Mouse (Mus musculus): ENCODE data around the gene Serinc1. TPM values are rescaled to one million over a fixed set of nuclear protein-coding genes. Genes with fewer than 3 reads are reported as not detected.
"Not testable (repeated sequence)": the region's sequence is repeated elsewhere in the genome, so short reads cannot be mapped to it uniquely, and the experiment has no call there.

Gene Serinc1
- 142 and 176 TPM in 2 replicates for polyA plus RNA-seq (2016; fragmentation: Nextera tagmentation; extraction: Ambion mirVana)

DNA sequence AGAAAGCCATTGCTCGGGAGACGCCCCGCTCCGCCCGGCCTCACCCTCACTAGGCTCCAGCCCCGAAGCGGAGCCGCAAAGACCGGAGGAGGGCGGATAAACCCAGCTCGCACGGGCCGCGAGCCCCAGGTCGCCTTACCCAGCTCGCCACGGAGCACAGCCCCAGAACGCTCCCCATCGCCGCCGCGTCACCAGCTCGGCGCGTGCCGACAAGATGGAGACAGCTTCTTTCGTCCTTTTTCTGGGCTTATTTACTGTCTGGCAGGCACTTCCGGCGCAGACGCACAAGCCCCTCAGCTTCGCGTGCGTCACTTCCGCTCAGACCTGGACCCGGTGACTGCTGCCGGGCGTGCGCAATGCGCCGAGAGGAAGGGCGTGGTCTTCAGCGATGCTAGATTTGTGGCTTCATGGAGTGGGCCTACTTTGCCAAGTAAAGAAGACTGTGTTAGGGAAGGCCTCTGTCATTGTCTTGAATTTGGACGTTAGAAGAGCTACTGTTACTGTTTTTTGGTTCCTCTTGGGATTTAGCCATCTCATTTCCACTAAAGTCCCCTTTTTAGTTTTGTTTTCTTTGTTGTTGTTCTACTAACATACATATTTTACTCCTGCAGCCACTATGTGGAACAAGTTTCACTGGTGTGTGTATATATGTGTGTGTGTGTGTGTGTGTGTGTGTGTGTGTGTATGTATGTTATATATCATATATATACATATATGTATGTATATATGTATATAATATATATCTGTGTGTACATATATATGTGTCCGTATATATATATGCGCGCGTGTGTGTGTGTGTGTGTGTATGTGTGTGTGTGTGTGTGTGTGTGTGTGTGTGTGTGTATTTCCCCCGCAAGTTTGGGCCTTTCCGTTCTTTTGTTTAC, at the start of gene Serinc1:
Serinc1 (minus strand) TSS at position 313 of the 884 bp plus-strand sequence.
- H3K27ac ChIP-seq (replicated peaks), result peak within 1 kb of the TSS; percentile 96
- H3K4me1 ChIP-seq, result peaks cover 26% of the 10 kb centered on the region
- WGBS, result 12% methylated on average over 49 of the region's 49 CpGs
- H3K36me3 ChIP-seq, result peaks cover 6% of the 10 kb centered on the region
- H3K4me3 ChIP-seq, result peak within 1 kb of the TSS; percentile 94
- no peaks in the 10 kb centered on the region for H3K27me3 ChIP-seq (ENCODE audit: low read depth, poor library complexity, severe bottlenecking)
- DNase-seq (ENCODE audit: low spot score), result peak; percentile 96
- no peaks in the 10 kb centered on the region for H3K9me3 ChIP-seq (replicated peaks)

DNA sequence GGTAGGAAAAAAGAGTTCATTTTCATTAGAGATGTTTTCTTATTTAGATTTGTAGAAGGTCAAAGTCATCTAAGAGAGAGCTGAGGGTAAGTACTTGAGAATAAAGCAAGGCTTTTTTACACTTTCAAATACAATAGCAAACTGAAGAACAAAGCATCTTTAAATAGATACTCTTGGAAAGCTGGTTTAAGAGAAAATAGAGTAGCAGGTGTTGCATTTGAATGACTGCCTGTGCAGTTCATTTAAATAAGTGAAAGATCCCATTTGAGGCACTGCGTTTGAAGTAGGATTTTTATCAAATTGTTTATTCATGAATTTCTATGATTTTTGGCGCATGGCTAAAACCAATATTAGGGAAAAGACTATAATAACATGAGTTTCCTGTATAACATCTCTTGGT, 44.4 kb upstream of the Serinc1 start:
- no peak overlapping the region for H3K27ac ChIP-seq (replicated peaks)
- H3K9me3 ChIP-seq (replicated peaks), result no peaks in the 10 kb centered on the region
- no peaks in the 10 kb centered on the region for H3K36me3 ChIP-seq
- WGBS, result 64% methylated on average over 2 of the region's 2 CpGs
- peaks cover 31% of the 10 kb centered on the region for H3K4me1 ChIP-seq
- no peak for DNase-seq (ENCODE audit: low spot score)
- H3K4me3 ChIP-seq, result no peak overlapping the region
- no peaks in the 10 kb centered on the region for H3K27me3 ChIP-seq (ENCODE audit: low read depth, poor library complexity, severe bottlenecking)

DNA sequence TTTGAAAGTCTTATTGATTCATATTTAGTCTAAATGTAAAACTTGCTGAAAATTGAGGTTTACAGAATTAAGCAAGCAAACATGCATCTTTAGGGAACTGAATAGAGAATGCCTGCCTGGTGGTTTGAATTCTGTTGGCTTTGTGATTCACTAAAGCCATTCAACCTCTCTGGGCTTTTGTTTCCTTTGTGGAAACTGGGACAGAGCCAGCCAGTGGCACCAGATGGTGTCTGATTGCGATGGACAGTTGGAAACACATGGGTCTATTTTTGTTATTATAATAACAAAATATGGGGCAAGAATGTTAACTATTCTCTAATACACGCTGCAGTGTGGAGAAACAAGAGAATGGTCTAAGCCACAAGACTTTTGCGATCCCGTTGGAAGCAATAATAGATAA, 39.8 kb upstream of the Serinc1 start:
- DNase-seq (ENCODE audit: low spot score), result no peak
- WGBS, result 39% methylated on average over 4 of the region's 4 CpGs

DNA sequence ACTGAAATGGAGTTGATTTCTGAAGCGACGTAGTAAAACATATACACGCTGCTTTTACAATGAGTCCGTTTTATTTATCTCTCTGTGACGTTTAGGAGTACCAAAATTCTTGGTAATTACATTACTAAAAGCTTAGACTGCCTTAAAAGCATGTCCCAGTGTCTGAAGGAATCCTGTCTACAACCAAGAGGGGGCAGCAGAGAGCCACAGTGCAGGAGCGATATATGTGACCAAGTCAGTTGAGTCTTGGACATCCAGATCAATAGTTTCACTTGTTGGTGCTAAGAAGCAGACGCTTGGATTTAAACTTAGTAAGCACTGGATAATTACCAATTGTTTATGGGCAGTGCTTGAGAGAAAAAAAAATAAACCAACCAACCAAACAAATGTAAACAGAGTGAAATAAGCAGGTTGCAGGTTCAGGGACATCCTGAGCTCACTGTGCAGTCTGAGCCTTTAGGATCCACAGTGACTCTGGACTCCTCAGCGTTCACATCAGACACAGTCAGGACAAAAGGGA, 38.9 kb upstream of the Serinc1 start:
- Histone ChIP-seq H3K4me3 (no peak overlapping the region), H3K4me1 (peaks cover 47% of the 10 kb centered on the region), H3K9me3 (replicated peaks) (0 out of 2 replicates have a peak, but pooled peaks cover under 1% of the 10 kb centered on the region), H3K27me3 (ENCODE audit: low read depth, poor library complexity, severe bottlenecking) (no peaks in the 10 kb centered on the region), H3K36me3 (no peaks in the 10 kb centered on the region), H3K27ac (replicated peaks) (peak overlapping the region; percentile 81; the same call in 1 of the 2 replicates)
- peak; percentile 70 for DNase-seq (ENCODE audit: low spot score)
- WGBS, result 38% methylated on average over 8 of the region's 8 CpGs

More for the DNA sequence above, 39.8 kb upstream of the Serinc1 start:
- no peak overlapping the region; the same call in 1 of the 2 replicates for H3K4me3 ChIP-seq
- no peaks in the 10 kb centered on the region for H3K9me3 ChIP-seq (replicated peaks)
- H3K27ac ChIP-seq (replicated peaks), result peak overlapping the region; percentile 81
- no peaks in the 10 kb centered on the region for H3K36me3 ChIP-seq
- H3K27me3 ChIP-seq (ENCODE audit: low read depth, poor library complexity, severe bottlenecking), result no peaks in the 10 kb centered on the region
- H3K4me1 ChIP-seq, result peaks cover 56% of the 10 kb centered on the region

DNA sequence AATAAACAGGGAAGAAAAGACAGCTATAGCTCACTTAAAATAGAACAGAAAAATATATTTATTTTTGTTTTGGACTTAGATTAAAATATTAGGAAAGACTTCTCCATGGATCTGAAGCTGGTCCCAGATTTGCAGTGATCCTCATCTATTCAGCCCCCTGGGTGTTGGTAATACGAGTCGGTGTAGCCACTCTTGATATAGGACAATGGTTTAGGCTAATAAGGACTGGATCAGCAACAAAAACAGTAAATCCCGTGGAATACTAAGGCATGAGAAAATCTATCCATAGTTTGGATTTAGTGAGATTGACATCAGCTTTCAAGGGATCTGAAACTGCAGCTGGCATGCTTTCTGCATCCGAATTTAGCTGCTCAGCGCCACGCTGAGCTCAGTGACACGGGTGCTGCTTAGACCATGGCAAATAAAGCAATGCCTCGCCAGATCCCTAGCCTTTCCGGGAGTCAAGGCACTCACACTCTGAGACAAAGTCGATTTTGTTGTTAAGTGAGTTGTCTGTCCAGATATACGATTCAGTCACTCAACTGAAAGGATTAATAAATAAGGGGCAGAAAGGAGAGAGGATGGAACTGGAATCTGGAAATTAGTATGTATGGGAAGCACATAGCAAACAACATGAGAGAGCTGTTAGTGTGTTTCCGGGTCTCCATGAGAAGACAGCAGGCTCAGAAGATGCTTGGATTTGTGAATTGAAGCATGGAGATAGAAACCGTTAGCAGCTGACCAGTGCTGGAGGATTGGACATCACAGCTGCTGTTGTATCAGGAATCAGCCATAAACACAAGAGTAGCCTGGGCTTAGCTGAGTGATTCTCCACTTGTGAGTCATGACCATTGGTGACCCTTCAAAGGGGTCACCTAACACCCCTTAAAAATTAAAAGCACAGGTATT, 36.9 kb upstream of the Serinc1 start:
- peak overlapping the region; percentile 78 for H3K27ac ChIP-seq (replicated peaks)
- peak; percentile 44 for DNase-seq (ENCODE audit: low spot score)
- H3K36me3 ChIP-seq, result no peaks in the 10 kb centered on the region
- H3K27me3 ChIP-seq (ENCODE audit: low read depth, poor library complexity, severe bottlenecking), result no peaks in the 10 kb centered on the region
- WGBS, result 56% methylated on average over 13 of the region's 13 CpGs
- peaks cover 45% of the 10 kb centered on the region for H3K4me1 ChIP-seq
- peak overlapping the region; percentile 1; the same call in 1 of the 2 replicates for H3K4me3 ChIP-seq
- 0 out of 2 replicates have a peak, but pooled peaks cover 2% of the 10 kb centered on the region for H3K9me3 ChIP-seq (replicated peaks)

DNA sequence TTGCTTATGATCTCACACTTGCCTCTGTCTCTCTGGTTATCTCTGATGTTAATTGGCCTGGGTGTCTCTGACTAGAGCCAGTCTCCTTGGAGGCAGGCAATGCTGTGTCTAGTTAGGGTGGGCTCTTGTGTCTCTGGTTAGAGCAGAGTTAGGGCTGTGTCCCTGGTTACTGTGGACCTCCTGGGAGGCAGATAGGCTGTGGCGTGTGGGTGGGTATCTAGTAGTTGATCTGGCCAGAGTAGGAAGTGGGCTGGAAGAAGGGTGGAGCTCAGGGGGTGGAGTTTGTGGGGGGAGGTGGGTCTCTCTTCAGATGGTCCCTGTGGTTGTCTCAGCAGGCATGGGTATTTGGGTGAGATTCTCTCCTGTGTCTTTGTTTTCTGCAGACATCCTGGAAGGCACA, 33.9 kb upstream of the Serinc1 start:
- no peak overlapping the region for H3K4me3 ChIP-seq
- peaks cover 28% of the 10 kb centered on the region for H3K4me1 ChIP-seq
- 57% methylated on average over 1 of the region's 1 CpGs for WGBS
- no peak for DNase-seq (ENCODE audit: low spot score)
- 0 out of 2 replicates have a peak, but pooled peaks cover 2% of the 10 kb centered on the region for H3K9me3 ChIP-seq (replicated peaks)
- H3K27ac ChIP-seq (replicated peaks), result peak overlapping the region; percentile 28; the same call in 1 of the 2 replicates
- no peaks in the 10 kb centered on the region for H3K27me3 ChIP-seq (ENCODE audit: low read depth, poor library complexity, severe bottlenecking)
- H3K36me3 ChIP-seq, result no peaks in the 10 kb centered on the region

DNA sequence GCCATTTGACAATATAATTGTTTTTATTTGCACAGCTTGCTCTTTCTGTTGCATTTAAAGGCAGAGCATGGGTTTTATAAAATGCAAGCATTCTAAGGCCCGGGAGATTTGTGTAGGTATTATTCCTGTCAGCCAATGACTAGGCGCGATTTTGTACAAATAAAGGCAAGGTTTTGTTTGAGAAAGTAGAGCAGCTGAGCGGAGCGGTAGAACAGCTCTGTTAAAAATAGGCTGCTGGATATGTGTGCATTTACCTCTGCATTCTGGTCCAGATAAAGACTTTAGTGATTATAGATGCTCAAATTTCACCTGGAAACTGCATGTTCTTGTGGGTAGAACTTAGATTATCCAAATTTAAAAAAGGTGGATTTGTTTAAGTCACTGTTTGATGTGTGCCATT, 25.3 kb upstream of the Serinc1 start:
- DNase-seq (ENCODE audit: low spot score), result no peak
- no peaks in the 10 kb centered on the region for H3K36me3 ChIP-seq
- 0 out of 2 replicates have a peak, but pooled peaks cover 2% of the 10 kb centered on the region for H3K4me1 ChIP-seq
- WGBS, result 89% methylated on average over 5 of the region's 5 CpGs
- no peaks in the 10 kb centered on the region for H3K9me3 ChIP-seq (replicated peaks)
- H3K27ac ChIP-seq (replicated peaks), result no peak overlapping the region
- no peak overlapping the region for H3K4me3 ChIP-seq
- H3K27me3 ChIP-seq (ENCODE audit: low read depth, poor library complexity, severe bottlenecking), result no peaks in the 10 kb centered on the region

DNA sequence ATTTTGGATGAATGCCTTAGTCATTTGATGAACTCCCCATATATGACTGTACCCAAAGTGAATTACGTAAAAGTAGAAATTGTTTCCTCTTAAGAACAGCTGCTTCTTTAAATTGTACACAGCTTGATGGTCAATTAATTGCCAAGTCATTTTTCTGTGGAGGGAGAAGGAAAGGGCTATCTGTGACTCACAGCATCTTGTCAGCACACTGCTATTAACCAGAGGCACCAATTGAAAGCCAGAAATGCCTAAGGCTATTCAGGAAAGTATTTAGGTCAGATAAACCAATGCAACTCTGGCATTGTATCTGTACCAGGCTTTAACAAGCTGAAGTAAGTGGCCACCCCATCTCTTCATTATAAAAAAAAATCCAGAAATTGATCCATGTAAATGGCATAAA, 21.4 kb upstream of the Serinc1 start:
- Histone ChIP-seq H3K4me1 (no peaks in the 10 kb centered on the region), H3K4me3 (no peak overlapping the region), H3K27me3 (ENCODE audit: low read depth, poor library complexity, severe bottlenecking) (no peaks in the 10 kb centered on the region), H3K36me3 (no peaks in the 10 kb centered on the region), H3K9me3 (replicated peaks) (no peaks in the 10 kb centered on the region), H3K27ac (replicated peaks) (no peak overlapping the region)
- WGBS, result 93% methylated on average over 1 of the region's 1 CpGs
- no peak for DNase-seq (ENCODE audit: low spot score)

DNA sequence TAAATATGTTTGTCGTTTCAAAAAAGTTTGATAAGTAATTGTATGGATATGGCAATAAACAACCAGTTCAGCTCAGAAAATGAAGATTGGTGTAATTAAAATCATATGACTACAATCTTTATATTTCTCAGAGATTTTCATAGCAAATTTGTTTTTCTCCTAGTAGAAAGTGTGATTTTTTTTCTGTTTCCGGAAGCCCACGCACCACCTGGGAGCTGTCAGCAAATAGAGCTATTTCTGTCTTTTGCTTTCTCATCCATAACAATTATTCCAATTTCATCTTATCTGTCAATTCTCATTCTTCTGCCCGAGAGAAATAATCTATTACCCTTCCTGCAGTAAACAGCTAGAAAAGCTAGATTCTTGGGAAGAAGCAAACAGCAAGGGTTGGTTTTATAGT, 17.3 kb upstream of the Serinc1 start:
- H3K27me3 ChIP-seq (ENCODE audit: low read depth, poor library complexity, severe bottlenecking), result no peaks in the 10 kb centered on the region
- no peak overlapping the region for H3K4me3 ChIP-seq
- DNase-seq (ENCODE audit: low spot score), result no peak
- no peaks in the 10 kb centered on the region for H3K9me3 ChIP-seq (replicated peaks)
- no peaks in the 10 kb centered on the region for H3K4me1 ChIP-seq
- no peaks in the 10 kb centered on the region for H3K36me3 ChIP-seq
- 91% methylated on average over 4 of the region's 4 CpGs for WGBS
- no peak overlapping the region for H3K27ac ChIP-seq (replicated peaks)

DNA sequence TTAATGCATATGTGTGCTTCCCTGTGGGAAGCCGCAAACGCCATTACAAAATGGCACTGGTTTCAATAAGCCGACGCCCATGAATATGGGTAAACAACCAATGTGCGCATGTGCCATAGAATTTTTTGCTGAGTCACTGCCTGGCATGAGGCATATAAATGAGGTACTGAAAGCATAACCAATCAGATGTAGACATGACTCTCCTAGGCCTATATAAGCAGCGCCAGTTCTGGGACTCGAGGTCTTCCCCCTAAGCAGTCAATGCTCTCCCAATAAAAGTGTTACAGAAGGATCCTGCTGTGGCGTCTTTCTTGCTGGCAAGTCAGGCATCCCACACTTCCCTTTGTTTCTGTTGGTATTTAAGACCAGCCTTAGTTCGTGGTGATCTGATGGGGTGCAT, 11.6 kb upstream of the Serinc1 start:
- H3K4me1 ChIP-seq; H3K4me3 ChIP-seq; H3K27me3 ChIP-seq (ENCODE audit: low read depth, poor library complexity, severe bottlenecking); H3K27ac ChIP-seq (replicated peaks); H3K9me3 ChIP-seq (replicated peaks); H3K36me3 ChIP-seq; DNase-seq (ENCODE audit: low spot score): not testable (repeated sequence)
- WGBS, result 76% methylated on average over 9 of the region's 9 CpGs

DNA sequence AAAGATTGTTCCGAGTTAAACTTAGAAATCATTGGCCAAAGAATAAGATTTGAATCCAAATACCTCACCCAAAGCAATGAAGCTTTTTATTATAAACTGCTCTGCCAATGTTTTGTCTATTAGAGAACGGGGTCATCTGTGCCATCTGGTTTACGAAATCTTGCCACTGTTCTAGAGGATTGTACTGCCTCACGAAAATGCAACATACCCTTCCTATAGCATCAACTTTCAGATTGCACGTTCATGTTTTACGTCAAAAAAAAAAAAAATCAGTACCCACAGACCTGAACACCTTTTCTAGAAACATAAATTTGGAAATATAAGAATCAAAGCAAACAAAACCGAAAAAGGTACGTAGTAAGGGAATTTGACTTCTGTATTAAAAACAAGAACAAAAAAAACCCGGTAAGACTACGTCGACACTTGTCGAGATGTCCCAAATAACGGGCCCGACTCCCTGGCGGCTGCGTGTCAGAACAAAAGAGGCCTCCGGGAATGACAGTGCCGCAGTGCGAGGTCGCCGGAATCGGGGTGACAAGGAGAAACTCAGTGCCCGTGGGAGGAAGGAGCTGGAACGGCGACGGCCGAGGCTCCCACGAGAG, 613 bp downstream of the Serinc1 start:
- Histone ChIP-seq H3K36me3 (peaks cover 13% of the 10 kb centered on the region), H3K9me3 (replicated peaks) (no peaks in the 10 kb centered on the region), H3K27me3 (ENCODE audit: low read depth, poor library complexity, severe bottlenecking) (no peaks in the 10 kb centered on the region), H3K4me1 (peaks cover 26% of the 10 kb centered on the region), H3K4me3 (peak overlapping the region; percentile 94), H3K27ac (replicated peaks) (peak overlapping the region; percentile 96)
- no peak for DNase-seq (ENCODE audit: low spot score)
- WGBS, result 4% methylated on average over 28 of the region's 28 CpGs

DNA sequence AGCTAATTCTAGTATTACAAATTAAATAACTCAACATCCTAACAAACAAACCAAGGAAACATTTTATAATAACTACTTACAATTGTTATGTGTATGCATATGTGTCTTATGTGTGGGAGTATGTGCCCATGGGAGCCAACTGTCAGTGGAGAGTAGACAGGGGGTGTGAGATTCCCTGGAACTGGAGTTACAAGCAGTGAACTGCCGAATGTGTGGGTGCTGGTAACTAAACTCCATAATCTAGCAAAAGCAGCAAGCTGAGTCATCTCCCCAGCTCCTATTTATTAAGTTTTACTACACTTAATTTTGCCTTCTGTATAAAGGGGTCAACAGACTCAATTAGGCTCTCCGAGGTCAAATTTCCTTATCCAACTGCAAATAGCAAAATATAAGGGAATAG, 1.3 kb downstream of the Serinc1 start:
- H3K4me1 ChIP-seq, result peaks cover 26% of the 10 kb centered on the region
- peaks cover 19% of the 10 kb centered on the region for H3K36me3 ChIP-seq
- peak overlapping the region; percentile 96; the same call in 1 of the 2 replicates for H3K27ac ChIP-seq (replicated peaks)
- peak overlapping the region; percentile 94 for H3K4me3 ChIP-seq
- DNase-seq (ENCODE audit: low spot score), result no peak
- no peaks in the 10 kb centered on the region for H3K9me3 ChIP-seq (replicated peaks)
- 81% methylated on average over 2 of the region's 2 CpGs for WGBS
- H3K27me3 ChIP-seq (ENCODE audit: low read depth, poor library complexity, severe bottlenecking), result no peaks in the 10 kb centered on the region

Data from midbrain, embryonic 10.5 days (tissue).